Mouse (Mus musculus) skeletal muscle tissue, adult 2 months (tissue): ENCODE data around the gene Hist1h2bm.
A peak's percentile ranks its signal among the peaks of the same experiment; 100 is the strongest.
"Not testable (repeated sequence)": the region's sequence is repeated elsewhere in the genome, so short reads cannot be mapped to it uniquely, and the experiment has no call there.

Source experiments
- DNase-seq: peaks from one replicate; pipeline ENCODE4 v3.0.0-alpha.2; 2012; ENCODE audit warnings: low read depth, low spot score

Hist1h2bm gene

DNA sequence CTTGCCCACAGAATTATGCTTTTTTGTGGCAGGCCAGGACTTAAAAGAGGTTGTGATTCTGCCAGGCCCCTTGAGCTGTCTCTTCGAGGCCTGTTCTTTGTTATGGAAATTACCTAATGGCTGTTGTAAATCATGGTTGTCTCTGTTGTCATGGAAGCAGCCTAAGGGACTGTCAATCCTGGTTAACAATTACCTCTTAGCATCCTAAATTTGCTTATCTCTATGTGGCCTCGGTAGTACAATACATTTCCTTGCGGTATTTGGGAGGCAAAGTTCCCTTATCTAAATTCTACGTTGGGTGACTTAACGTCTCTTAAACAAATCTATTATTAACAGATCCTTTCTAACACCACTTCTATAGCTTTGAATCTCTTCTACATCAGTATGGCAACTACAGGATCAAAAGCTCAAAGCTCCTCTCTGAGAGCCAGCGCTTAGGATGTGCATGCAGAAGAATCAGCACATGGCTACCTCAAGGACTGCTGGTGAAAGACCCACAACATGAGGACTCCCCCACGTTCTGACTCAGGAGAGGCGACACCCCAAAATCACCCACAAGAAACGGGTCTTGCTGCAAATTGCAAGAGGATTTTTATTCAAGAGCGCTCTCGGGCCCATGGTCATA is 6.2 kb downstream of the Hist1h2bm start:
- no peak for DNase-seq

DNA sequence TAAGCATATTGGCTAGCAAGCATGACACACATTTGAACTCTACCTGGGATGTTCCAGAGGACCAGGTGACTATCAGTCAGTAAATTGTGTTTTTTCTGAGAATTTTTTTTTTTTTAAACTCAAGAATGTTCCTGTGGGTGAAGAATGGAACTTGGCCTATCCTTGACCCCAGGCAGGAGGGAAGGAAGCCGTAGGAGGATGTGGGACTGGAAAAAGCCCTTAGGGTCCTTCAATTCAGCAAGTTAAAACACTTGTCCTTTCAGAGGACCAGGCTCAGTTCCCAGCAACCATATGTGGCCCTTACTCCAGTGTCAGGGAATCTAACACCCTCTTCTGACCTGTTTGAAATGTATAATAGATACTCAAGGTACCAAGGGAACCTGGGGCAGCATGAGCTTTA is 7.7 kb downstream of the Hist1h2bm start:
- no peak for DNase-seq

DNA sequence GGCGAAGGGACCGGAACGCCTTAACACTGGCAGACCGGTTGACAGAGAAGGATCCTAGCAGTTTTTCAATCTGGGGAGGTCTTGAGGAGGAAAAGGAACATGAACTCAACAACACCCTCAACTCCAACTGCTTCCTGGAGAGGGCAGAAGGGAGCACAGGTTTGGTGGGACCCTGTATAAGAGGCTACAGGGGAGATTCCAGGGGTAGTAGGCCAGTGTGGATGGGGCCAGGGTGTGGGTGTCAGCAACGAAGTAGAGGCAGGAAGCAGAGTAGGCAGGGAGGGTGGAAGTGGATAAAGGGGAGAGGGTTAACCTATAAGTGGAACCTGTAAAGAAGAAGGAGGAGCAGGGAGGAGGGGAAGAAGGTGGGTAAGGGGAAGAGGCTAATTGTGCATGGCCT is 11.6 kb downstream of the Hist1h2bm start:
- no peak for DNase-seq

DNA sequence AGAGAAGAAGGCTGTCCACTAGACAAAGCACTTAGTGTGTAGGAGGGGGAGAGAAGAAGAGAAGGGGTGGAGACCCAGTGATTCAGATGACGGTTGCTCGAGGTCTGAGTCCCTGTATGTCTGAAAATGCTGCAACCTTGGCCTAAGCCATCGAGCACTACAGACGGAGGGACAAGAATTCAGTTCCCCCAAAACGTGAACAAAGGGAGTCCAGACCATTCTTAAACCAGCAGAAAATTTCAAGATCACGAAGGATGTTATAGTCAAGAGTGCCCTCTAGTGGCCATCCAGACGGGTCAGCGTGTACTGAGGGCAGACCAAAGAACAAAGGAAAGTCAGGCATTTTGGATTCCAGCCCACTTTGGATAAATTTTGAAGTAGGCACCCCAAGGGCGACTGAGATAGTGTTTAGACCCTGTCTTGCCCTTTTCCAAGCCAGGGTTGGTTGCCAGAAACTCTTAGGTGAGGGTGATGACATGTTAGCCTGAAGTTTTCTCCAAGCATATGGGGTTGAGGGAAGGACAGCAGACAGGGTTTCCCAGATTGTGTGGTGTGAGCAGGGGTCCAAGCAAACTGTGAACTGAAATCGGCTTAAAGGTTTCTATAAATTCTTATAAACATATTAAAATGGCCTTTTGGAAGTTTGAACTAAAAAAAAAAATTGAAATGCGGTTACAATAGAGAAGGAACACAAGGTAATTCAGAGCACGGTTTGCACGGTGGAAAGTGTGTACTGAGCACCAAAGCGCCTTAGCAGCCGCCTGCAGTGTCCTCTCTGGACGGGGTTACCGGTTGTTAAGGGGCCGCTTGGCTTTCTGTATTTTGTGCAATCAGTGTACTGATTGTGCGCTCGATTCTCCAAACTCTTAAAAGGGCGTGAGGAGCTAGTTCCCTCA is 12.4 kb downstream of the Hist1h2bm start:
- peak; percentile 66 for DNase-seq

DNA sequence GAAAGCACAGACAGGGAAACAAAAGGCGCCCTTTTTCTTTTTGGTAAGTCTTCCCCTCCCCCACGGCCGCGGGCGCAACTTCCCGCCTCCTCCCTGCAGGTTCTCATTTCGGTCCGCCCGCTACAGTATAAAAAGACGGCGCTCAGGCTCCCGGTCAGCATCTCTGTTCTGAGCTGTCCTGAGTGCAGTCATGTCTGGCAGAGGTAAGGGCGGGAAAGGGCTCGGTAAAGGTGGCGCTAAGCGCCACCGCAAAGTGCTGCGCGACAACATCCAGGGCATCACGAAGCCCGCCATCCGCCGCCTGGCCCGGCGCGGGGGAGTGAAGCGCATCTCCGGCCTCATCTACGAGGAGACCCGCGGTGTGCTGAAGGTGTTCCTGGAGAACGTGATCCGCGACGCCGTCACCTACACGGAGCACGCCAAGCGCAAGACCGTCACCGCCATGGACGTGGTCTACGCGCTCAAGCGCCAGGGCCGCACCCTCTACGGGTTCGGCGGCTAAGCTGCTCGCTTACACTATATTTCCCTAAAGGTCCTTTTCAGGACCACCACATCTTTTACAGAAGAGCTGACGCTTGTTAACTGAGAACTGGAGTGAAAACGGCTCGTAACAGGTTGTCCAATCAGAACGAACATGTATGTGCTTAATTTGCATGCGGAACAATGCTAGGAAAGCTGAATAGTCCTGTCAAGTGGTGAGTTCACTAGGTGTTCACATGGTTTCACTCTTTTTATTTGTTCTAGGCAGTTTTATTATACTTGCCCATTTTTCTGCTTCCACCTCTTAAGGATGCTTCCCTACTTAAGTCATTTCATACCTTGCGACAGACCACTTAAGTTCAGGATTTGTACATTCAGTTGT is 13.3 kb downstream of the Hist1h2bm start, which contains the start of gene Hist1h4j:
Gene Hist1h4j (plus strand): TSS at position 159 of the 862 bp plus-strand sequence.
- peak; percentile 50 for DNase-seq

DNA sequence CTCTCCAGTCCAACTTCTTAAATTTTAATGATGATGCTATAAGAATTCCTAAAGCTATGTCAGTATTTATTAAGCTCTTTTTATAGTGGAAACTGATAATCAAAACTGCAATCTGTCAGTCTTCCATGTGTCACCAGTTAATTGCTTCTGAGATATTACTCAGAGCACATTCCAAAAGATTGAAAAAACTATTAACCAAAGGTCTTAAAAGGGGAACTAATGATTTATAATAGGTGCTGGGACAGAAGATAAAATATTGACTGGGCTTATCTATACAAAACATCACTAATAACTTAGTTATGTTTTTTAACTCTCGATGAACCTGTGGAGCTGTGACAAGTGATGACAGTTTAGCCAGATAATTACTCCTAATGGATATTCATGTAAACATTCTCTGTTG is 23.2 kb downstream of the Hist1h2bm start:
- DNase-seq, result no peak

DNA sequence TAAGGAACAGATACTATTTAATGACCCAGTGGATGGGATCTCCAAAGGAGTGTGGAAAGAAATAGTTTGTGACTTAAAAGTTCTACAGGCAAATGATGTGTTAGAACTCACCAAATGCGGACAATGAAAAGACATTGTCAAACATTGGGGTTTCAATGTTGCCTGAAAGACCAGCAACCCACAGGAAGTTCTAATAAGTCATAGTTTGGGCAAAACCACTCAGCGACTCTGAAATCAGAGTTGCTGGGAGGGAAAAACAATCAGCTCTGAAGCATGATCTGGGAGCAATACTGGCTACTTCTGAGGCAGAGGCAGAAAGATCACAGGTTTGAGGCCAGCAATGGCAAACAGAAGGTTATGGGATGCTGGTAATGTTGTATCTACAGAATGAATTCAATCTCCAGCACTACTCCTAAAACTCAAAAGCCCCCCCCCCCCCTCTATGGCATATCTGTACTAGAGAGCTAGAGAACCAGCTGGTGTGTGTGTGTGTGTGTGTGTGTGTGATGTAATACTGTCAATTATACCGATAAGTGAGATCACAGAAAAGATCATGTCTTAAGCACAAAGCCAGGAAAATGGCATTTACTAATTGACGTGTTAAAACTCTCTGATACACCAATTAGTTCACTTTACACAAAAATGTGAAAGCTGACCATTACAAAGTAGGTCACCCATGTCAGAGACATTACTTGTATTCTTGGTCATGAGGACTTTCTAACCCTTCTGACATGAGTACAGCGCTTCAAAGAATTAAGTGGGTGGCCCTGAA is 27.7 kb downstream of the Hist1h2bm start:
- DNase-seq, result no peak

DNA sequence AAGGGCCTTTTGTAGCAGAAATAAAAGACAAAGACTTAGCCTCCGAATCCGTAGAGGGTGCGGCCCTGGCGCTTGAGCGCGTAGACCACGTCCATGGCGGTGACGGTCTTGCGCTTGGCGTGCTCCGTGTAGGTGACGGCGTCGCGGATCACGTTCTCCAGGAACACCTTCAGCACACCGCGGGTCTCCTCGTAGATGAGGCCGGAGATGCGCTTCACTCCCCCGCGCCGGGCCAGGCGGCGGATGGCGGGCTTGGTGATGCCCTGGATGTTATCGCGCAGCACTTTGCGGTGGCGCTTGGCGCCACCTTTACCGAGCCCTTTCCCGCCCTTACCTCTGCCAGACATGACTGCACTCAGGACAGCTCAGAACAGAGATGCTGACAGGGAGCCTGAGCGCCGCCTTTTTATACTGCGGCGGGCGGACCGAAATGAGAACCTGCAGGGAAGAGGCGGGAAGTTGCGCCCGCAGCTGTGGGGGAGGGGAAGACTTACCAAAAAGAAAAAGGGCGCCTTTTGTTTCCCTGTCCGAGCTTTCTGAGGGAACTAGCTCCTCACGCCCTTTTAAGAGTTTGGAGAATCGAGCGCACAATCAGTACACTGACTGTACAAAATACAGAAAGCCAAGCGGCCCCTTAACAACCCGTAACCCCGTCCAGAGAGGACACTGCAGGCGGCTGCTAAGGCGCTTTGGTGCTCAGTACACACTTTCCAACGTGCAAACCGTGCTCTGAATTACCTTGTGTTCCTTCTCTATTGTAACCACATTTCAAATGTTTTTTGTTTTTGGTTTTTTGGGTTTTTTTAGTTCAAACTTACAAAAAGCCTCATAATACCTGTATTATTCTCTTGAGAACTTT is 28.5 kb downstream of the Hist1h2bm start, which contains the start of gene Hist1h4k:
Gene Hist1h4k (minus strand): TSS at position 347 of the 859 bp plus-strand sequence.
- DNase-seq, result peak; percentile 68

DNA sequence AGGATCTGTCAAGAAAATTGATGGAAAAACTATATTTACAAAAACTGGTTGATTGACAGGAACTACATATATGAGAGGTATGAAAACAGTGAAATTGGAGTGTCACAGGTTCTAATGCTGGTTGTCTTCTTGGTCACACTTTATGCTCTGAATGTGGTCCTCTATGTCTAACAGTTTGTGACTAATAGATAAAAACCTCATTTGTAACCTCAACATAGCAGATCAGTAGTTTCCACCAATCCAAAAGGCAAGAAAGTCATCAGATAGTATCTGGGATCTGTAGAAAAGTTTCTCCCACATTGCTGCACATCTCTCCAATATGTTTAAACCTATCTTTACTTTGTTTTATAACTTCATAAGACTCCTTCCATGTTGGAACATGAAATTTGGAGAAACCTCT is 29.6 kb downstream of the Hist1h2bm start:
- DNase-seq, result no peak

DNA sequence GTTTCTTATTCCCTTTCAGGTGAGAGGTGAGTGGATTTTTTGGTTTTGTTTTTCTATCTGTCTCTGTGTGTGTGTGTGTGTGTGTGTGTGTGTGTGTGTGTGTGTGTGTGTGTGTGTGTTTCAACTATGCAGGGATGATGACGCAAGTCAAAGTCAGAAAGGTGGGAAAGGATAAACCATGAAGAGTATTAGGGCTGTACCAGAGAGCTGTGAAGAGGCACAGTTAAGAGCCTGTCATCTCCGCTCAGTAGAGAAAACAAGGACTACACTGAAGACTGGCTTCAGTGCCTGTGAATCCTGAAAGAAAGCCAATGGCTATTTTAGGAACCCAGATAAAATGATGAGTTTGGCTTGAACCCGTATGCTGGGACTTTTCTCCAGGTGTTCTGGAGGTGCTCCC is 30.0 kb downstream of the Hist1h2bm start:
- DNase-seq, result no peak

DNA sequence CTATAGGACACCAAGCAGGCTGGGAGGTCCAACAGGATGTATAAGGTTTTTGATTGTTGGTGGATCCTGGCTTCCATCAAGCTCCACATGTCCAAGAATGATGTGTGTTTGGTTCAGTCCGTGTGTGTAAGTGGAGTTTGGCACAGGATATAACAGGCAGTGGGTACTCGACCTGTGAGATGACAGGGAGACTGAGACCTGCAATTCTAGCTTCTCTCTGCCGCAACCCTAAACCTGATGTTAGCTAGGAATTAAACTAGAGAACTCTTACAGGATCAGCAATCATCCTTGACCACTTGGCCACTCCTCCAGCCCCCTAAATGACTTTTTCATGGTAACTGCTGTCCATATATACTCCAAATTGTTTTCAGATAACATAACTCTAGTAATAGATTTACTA is 30.5 kb downstream of the Hist1h2bm start:
- DNase-seq, result no peak

DNA sequence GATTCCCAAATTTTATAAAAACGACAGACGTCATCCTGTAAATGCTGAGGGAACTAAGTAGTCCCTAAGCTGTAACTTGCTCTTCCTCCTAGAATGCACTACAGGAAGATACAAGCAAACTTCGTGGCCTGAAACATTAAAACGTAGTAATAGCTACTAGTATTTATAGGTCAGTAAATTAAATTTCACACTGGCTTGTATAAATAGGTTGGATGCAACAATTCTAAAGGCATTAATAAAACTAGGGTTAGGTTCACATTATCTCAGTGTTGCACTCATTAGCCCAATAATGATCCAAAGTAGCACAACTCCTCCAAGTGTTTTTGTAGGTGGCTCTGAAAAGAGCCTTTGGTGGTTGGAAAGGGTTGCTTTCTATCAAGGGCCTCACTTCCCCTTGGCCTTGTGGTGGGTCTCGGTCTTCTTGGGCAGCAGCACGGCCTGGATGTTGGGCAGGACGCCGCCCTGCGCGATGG is 31.2 kb downstream of the Hist1h2bm start:
- no peak for DNase-seq

DNA sequence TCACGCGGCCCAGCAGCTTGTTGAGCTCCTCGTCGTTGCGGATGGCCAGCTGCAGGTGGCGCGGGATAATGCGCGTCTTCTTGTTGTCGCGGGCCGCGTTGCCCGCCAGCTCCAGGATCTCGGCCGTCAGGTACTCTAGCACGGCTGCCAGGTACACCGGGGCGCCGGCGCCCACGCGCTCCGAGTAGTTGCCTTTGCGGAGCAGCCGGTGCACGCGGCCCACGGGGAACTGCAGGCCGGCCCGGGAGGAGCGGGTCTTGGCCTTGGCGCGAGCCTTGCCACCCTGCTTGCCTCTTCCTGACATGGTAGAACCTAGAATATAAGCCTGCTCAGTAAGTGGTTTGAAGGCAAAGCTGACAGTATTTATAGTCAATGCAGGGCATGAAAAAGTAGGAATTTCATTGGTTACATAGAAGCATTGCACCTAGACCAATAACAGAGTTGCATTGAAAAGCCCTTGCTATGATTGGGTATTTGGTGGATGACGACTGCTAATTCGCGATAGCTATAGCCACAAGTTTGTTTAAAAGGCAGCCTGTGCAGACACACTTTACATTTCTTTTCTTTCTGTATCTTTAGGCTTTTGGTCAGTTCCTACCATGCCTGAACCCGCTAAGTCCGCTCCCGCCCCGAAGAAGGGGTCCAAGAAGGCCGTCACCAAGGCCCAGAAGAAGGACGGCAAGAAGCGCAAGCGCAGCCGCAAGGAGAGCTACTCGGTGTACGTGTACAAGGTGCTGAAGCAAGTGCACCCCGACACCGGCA is 31.9 kb downstream of the Hist1h2bm start, which contains the start of the genes Hist1h2ak and Hist1h2bn:
Gene Hist1h2ak (minus strand): TSS at position 304 of the 762 bp plus-strand sequence.
Gene Hist1h2bn (plus strand): TSS at position 600 of the 762 bp plus-strand sequence.
- peak; percentile 90 for DNase-seq

DNA sequence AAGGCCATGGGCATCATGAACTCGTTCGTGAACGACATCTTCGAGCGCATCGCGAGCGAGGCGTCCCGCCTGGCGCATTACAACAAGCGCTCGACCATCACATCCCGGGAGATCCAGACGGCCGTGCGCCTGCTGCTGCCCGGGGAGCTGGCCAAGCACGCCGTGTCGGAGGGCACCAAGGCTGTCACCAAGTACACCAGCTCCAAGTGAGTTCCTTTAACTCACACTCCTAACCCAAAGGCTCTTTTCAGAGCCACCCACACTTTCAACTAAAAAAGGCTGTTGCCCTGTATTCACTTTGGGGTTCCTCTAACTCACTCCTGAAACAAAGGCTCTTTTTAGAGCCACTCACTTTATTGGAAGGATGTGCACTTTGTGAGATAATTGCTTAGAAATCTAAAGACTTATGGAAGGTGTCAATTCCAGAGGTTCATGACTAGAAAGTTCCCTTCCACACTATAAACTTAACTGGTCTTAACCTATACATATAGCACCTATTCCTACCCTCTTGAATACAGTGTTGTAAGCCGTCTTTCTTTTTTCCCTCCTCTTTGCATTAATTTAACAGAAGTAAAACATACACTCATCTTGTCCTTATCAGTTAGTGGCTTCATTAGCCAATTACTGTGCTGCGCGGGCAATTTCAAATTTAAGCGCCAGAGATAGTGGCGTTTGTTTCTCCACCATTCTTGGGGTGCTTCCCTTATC is 32.6 kb downstream of the Hist1h2bm start:
- DNase-seq, result not testable (repeated sequence)

DNA sequence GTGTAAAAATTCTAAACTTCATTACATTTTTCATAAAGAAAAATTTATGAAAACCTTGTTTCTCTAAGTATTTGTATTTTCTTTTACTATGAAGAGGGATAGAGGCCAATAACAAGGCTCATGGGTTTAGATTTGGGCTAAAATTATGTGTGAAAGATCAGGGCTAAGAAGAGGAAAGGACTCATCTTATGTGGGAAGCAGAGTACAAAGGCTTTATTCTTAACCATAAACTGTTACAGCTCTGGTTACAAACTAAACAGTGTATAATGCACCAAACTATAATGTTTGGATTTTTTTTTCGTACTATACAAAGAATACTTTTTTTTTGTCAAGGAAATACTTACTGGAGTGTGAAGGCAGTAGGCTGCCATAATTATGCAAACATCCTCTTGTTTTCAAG is 33.9 kb downstream of the Hist1h2bm start:
- DNase-seq, result no peak
